Mouse (Mus musculus) spleen, adult 2 months (tissue): ENCODE data around the gene Trank1.

ENCODE experiments used
- CTCF ChIP-seq: fragments of 200-500 bp; IDR thresholded peaks from 2 replicates; pipeline ENCODE4 v1.5.1; 2011; ENCODE audit warnings: mild to moderate bottlenecking, inconsistent platforms; ENCODE audit not compliant: insufficient read depth, insufficient read length, insufficient replicate concordance; ENCODE audit errors: extremely low read depth
- POLR2A ChIP-seq: fragments of 200-500 bp; IDR thresholded peaks from 2 replicates; pipeline ENCODE4 v1.6.1; 2011; ENCODE audit warnings: low read depth, low read length, inconsistent platforms

DNA sequence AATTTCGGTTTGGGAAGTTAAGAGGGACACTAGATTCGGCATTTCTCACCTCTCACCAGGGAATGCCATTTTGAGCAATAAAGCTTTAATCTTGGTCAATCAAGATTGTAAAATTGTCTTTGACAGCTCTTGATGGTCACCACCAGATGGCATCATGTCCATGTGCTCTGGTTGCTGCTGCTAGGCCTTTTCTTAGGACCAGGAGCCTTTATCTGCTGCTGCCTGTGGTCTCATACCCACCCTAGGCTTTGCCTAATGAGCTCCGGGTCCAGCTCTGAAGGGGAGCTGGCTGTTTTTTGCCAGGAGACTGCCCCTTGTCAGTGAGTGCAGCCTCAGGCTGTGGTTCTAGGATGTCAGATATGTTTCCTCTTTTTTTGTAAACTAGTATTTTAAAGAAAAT is 44.8 kb downstream of the Trank1 start:
- TF ChIP-seq POLR2A (no peak), CTCF (no peak)
